Mouse (Mus musculus): ENCODE data around the gene Degs1.
"Not testable (repeated sequence)": the region's sequence is repeated elsewhere in the genome, so short reads cannot be mapped to it uniquely, and the experiment has no call there.

Degs1 gene

DNA sequence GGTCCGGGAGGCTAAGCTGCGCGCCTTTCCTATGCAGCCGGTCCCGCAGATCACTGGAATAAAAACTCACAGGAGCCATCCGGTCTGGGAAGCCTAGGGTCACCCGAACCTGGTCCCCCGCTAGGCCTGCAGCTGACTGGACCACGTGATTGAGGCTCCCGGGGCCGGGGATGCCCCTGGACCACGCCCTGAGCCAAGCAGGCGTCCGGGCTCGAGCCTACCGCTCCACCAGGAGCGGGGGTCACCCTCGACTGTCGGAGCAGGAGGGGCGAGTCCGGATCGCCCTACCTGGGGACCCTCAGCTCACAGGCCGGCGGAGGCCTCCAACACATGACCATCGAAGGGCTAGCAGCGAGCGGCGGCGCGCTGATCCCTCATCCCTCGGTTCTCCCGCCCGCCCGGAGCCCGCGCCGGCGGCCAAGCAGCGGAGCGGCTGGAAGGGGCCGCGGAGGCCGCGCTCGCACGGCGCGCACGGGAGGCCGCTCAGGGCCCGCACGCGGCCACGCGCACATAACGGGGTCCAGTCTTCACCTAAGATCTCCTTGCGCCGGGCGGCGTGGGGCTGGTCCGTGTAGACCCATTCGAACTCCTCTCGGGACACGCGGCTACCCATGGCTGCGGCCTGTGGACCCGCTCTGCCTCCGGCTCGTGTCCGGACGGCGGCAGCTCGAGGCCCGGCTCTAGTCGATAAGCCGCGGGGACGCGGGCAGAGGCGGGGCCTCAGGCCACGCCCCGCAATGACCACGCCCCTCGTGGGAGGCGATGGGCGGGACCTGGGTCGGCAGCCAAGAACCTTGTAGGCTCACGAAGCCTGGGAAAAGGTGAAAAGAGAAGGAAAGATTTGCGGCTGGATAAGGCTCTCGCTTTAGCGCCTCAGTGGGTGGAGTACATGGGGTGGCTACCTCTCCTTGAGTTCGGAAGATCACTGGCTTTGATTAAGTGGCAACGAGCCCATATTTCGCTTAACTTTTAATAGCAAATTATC is at the start of gene Degs1:
TSS of gene Degs1 (minus strand) at position 714 of the 985 bp plus-strand sequence.
- peak; percentile 94 for DNase-seq

DNA sequence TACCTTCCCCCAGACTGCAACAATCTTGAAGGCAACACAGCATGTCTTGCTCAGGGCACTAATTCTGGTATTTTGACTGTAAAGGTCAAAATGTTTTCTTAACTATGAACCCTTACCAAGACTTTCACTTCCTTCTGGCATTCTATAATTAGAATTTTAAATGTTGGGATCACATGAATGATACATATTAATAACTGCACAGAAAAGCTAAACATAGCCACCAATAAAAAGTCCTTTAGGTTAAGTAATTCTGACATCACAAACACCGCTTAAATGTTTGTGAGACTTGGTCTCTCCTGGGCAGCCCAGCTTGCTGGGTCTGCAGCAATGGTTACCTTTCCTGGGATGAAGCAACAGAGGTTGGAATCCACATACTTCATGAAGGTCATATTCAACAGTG is 43.3 kb upstream of the Degs1 start:
- DNase-seq = no peak

DNA sequence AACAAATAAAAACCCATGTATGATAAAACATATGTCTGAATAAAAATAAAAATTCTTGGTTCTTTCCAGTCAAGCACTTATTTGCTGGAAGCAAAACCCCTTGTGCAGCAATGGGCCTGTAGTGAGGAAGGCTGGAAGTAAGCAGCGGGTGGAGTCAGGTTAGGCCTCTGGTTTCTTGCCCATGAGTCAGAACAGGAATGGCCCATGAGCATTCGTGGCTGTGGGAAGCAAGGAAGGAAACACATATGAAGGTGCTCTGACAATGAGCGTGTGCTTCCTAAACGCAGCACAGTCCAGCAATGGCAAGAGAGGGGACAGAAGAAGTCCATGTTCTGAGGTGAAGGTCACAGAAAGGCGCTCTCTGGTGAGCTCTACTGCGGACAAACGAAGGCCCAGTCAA is 41.9 kb upstream of the Degs1 start:
- no peak for DNase-seq

DNA sequence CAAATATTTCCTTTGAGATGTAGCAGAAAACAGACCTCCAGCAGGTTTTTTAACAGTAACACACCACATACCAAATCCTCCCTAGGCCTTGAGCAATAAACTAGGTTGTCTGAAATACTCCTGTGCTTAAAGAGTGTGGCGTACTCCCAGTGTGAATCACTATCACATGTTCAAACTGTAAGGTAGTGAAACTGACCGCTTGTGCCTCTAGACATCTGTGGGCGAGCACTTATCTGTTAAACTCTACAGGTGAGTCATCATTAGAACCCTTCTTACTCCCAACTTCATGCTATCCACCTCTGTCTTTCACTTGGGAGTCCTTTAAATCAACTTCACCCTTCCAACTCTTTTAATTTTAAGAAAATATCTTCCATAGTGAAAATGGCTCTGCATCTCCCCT is 40.5 kb upstream of the Degs1 start:
- DNase-seq = no peak

DNA sequence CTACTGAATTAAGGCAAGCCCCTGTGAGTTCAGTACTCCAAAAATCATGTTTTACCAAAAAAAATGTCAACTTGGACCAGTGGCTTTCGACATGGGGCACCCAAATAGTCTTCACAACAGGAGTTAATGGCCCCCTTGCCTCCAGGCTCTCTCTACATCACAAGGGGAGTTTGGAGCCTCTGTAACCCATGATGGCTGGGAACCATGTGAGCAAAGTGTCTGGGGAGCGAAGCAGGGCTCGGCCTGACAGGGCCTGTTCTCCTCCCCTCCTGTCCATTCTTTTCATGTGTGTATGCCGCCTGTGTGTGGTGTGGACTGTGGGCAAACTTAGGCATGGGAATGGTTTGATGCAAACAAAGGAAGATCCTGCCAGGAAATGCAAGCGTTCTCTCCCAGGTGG is 31.6 kb upstream of the Degs1 start:
- DNase-seq = no peak

DNA sequence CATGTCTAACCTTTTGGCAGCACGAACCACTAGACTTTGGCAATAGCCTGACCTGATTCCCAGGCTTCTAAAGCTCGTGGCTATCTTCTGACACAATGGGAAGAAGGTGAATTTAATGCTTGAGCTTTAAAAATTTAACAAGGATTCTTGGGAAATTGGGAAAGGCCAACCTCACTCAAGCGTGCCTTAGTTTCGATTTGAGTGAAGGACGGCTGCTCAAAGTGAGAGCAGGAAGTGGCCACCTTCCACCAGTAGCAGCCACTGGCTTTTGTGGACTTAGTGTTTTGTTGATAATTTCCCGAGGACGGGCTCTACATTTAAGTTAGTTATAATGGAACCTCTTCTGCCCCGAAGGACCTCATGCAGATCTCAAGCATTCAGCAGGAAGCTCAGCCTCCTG is 30.6 kb upstream of the Degs1 start:
- DNase-seq = no peak

GRCm38 (mm10) chr1:182311376-182311775 is 28.8 kb upstream of the Degs1 start:
- DNase-seq = no peak

- no peak for DNase-seq
Measured at GRCm38 (mm10) chr1:182310316-182310715, 27.7 kb upstream of the Degs1 start.

DNA sequence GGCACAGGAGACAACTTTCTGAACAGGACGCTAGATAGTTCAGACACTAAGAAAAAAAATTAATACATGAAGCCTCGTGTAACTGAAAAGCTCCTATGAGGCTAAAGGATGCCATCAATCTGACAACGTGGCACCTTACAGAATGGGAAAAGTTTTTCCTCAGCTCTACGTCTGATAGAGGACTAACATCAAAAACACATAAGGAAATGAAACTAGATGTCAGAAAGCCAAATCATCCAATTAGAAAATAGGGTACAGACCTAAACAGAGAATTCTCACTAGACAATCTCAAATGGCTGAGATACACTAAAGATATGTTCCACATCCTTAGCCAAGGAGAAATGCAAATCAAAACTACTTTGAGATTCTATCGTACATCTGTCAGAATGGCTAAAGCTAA is 26.8 kb upstream of the Degs1 start:
- DNase-seq = no peak

DNA sequence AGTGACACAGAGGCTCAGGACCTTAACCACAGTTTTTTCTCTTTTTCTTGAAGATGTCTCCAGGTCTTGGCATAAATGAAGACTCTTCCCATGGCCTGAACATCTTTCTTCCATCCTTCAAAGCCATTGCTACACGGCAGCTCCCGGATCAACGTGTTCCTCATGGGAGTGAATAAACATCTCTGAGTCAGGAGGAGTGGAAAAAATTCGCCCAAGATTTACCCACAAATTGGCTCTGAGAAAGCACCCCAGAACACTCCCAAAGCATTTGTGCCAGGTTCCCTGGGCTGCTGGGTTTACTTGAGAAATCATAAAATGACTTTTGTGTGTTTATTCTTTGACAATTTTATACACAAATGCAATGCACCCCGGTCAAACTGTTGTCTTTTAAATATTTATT is 20.3 kb upstream of the Degs1 start:
- no peak for DNase-seq

- no peak for DNase-seq
Measured at GRCm38 (mm10) chr1:182302176-182302870, 19.7 kb upstream of the Degs1 start.

DNA sequence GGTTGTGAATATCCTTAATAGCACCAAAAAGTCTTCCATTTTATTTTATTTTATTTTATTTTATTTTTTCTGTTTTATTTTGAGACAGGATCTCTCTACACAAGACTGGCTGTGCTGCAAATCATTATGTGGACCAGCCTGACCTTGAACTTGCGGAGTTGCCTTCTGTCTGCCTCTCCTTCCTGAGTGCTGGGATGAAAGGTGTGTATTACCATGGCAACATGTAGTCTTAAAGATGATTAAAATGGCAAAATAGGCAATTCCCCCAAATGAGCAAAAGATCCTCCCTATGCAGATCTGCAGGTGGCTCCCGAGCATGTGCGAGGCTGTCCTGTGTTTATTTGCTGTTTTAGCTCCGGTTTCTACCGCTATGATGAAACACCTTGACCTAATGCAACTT is 15.2 kb upstream of the Degs1 start:
- no peak for DNase-seq

GRCm38 (mm10) chr1:182297246-182297645 is 14.6 kb upstream of the Degs1 start:
- DNase-seq = no peak

- DNase-seq = no peak
Measured at GRCm38 (mm10) chr1:182296816-182297215, 14.2 kb upstream of the Degs1 start.

GRCm38 (mm10) chr1:182296141-182296540 is 13.5 kb upstream of the Degs1 start:
- DNase-seq = no peak

- no peak for DNase-seq
Measured at GRCm38 (mm10) chr1:182292291-182292690, 9.7 kb upstream of the Degs1 start.

GRCm38 (mm10) chr1:182290741-182291140 is 8.1 kb upstream of the Degs1 start:
- not testable (repeated sequence) for DNase-seq

DNA sequence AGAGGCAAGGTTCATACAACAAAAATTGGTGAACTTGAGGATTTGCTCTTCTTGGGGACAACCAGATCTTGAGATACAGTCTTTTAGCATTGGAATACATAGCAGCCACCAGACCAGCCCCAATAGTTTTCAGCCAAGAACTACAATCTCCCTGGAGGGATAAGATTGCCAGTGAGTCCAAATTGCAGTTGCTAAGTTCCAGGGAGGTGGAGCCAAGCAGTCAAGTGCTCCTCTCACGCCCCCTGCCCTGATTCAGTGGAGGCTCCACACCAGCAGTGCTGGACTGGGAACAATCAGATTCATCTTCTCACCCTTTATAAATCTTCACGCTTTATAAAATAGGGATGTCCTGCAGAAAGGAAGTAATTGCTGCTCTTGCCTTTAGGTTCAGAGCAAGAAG is 7.2 kb upstream of the Degs1 start:
- DNase-seq = no peak

DNA sequence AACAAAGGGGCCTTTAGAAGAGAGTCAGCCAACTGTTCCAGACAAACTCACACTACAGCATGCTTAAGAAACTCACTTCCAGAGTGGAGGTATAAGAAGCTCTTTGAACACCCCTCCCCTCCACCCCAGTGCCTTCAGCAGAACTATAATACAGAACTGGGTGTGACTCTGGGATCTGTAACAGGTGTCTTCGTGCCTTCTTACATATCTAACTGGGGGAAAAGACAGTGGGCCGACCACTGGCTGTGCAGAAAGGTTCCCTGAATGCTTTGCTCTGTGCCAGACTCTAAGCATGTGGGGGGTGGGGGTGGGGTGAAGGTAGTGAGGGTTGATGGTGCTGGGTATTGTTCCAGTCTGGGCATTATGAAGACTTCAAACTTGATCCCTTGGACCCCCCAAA is 6.0 kb upstream of the Degs1 start:
- DNase-seq = no peak

DNA sequence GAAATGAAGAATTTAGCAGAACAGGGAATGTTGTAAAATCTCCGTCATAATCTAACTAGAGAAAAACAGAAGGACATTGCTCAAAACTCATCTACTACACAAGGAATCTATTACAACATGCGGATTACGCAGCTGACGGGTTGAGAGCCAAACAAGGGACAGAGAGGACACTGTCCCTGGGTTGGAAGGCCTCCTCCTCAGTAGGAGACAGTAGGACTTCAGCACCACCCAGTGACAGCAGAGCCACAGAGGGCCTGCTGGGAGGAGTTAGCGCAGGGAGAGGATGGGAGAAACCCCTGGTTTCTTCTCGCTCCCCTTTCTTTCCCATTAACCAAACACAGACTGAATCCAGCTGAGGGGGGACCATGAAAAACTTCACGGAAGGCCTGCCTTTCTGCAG is 5.2 kb upstream of the Degs1 start:
- DNase-seq = no peak

GRCm38 (mm10) chr1:182284795-182285194 is 2.2 kb upstream of the Degs1 start:
- DNase-seq = no peak

DNA sequence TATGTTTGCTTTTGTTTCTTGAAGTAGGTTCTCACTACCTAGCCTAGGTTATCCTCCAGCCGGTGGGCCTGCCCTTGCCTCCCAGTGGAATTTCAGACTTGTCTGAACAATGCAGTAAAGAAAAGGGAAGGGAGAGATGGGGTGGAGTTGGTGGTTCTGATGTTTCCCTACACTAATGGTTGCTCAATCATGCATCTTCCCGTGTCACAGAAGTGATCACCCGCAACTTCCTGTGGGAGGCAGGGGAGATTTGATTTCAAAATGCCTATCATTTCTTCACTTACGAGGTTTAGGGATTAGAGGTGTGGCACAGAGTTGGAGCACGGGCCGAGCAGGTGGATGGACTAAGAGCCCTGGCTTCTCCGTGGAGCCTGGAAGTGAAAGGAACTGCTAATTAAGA is 627 bp upstream of the Degs1 start:
- no peak for DNase-seq

GRCm38 (mm10) chr1:182281251-182281711 is 1.3 kb downstream of the Degs1 start:
- DNase-seq = no peak

GRCm38 (mm10) chr1:182280577-182280976 is 2.0 kb downstream of the Degs1 start:
- DNase-seq = no peak

Measured in cerebellum, adult 11 months (tissue).